Mouse (Mus musculus) E14TG2a.4 (cell line): ENCODE data around the gene Galnt12.

Experiments
- CTCF ChIP-seq: conservative IDR thresholded peaks from 2 replicates; pipeline ENCODE4 v1.5.1; 2014; ENCODE audit warnings: low read length
- POU5F1 ChIP-seq: IDR thresholded peaks from 2 replicates; pipeline ENCODE4 v1.6.1; 2014; ENCODE audit warnings: low read length, borderline replicate concordance

- TF ChIP-seq CTCF (no peak), POU5F1 (no peak)
Measured at GRCm38 (mm10) chr4:47161756-47162587, 70.3 kb downstream of the Galnt12 start.
